Mouse (Mus musculus) kidney, embryonic 14.5 days (tissue): ENCODE results near the gene Nlrp9a. TPM values are rescaled to one million over a fixed set of nuclear protein-coding genes. Genes with fewer than 3 reads are reported as not detected.
"Not testable (repeated sequence)": the region's sequence is repeated elsewhere in the genome, so short reads cannot be mapped to it uniquely, and the experiment has no call there.

Experiments
- ATAC-seq: fragments of 200-750 bp; cut with Nextera tagmentation; 2 replicates; pipeline ENCODE4 v1.8.0; 2017; ENCODE audit warnings: moderate number of reproducible peaks, mild to moderate bottlenecking, moderate TSS enrichment, moderate library complexity; ENCODE audit not compliant: low FRiP score, low TSS enrichment
- H3K27ac ChIP-seq: fragments of 300-500 bp; sonication (generic); 2 replicates; pipeline ENCODE4 v1.5.1; 2014; ENCODE audit warnings: low read depth, mild to moderate bottlenecking, low read length, moderate library complexity, mixed read lengths
- H3K27me3 ChIP-seq: fragments of 300-500 bp; sonication (generic); 2 replicates; pipeline ENCODE4 v1.6.1; 2014; ENCODE audit warnings: mild to moderate bottlenecking, low read length; ENCODE audit not compliant: control insufficient read depth, insufficient read depth
- H3K36me3 ChIP-seq: fragments of 300-500 bp; sonication (generic); 2 replicates; pipeline ENCODE4 v1.6.1; 2014; ENCODE audit warnings: low read length, mixed read lengths; ENCODE audit not compliant: control insufficient read depth, insufficient read depth
- H3K4me1 ChIP-seq: fragments of 300-500 bp; sonication (generic); 2 replicates; pipeline ENCODE4 v1.6.1; 2014; ENCODE audit warnings: low read length, mixed read lengths; ENCODE audit not compliant: control insufficient read depth, insufficient read depth
- H3K4me2 ChIP-seq: fragments of 300-500 bp; sonication (generic); replicated peaks from 2 replicates; pipeline ENCODE4 v1.6.1; 2014; ENCODE audit warnings: low read depth, mild to moderate bottlenecking, low read length
- H3K4me3 ChIP-seq: fragments of 300-500 bp; sonication (generic); 2 replicates; pipeline ENCODE4 v1.5.1; 2014; ENCODE audit warnings: mild to moderate bottlenecking, low read length
- H3K9ac ChIP-seq: fragments of 300-500 bp; sonication (generic); 2 replicates; pipeline ENCODE4 v1.6.1; 2014; ENCODE audit warnings: low read depth, mild to moderate bottlenecking, low read length, moderate library complexity
- H3K9me3 ChIP-seq: fragments of 300-500 bp; sonication (generic); 2 replicates; pipeline ENCODE4 v1.6.1; 2016; ENCODE audit warnings: low read length; ENCODE audit not compliant: control insufficient read depth
- WGBS: fragments of 180-500 bp; shearing (Covaris S2); extraction: QIAGEN DNeasy Blood & Tissue Kit; methylation state at CpG from one replicate; pipeline ENCODE4 v1.1.7; 2014; 5-methylcytosine and 5-hydroxymethylcytosine counted together
- microRNA-seq: library from miRNA; unstranded; fragments of <30 nt; microRNA quantifications from one replicate; pipeline ENCODE4, GENCODE M21; 2016
- polyA plus RNA-seq: library from polyadenylated mRNA; unstranded; fragments of >200 nt; fragmentation: Nextera tagmentation; extraction: Ambion mirVana; gene quantifications from 2 replicates; pipeline ENCODE4 v1.2.1, GENCODE M21; 2014

The Nlrp9a gene
- polyA plus RNA-seq: not detected in 2 replicates

DNA sequence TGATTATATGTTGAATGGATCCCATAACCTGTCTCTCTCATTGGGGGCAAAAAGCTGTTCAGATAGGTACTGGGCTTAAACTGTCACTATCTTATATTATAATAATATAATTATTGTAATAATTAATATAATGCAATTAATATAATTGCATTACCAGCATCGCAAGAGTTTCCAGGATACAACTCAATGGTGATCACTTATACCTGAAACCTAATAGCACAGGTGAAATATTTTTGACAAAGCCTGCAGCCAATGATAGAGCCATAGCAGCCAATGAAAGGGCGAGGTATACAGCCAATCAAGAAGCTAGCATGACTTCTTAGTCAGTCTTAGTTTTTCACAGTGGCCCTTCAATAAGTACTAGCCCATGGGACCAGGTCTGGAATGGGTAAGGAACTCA is at the start of gene Nlrp9a:
TSS of gene Nlrp9a (plus strand) at position 301 of the 400 bp plus-strand sequence.
- not testable (repeated sequence) for H3K27ac ChIP-seq, H3K4me1 ChIP-seq, ATAC-seq, H3K9ac ChIP-seq, H3K4me3 ChIP-seq, H3K4me2 ChIP-seq, H3K36me3 ChIP-seq, H3K9me3 ChIP-seq, H3K27me3 ChIP-seq
- WGBS: 78% methylated on average over 2 of the region's 2 CpGs

DNA sequence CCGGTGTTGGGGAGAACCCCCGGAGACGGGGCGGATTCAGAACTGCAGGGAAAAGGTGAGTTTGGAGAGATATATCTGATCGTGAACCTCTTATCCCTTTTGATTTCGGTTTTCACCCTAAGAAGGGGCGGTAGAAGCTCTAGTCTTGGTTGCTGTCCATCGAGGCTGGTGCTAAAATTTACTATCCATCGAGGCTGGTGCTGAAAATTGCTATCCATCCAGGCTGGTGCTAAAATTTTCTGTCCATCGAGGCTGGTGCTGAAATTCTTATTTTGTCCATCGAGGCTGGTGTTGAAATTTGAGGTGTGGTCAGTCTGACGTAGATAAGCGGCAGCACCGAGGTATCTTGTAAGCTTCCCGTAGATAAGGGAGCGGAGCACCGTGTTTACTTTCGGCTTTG is 45.3 kb upstream of the Nlrp9a start:
- ATAC-seq, H3K36me3 ChIP-seq, H3K9ac ChIP-seq, H3K4me1 ChIP-seq, H3K4me2 ChIP-seq, H3K27me3 ChIP-seq, H3K9me3 ChIP-seq, H3K27ac ChIP-seq, H3K4me3 ChIP-seq: not testable (repeated sequence)
- WGBS: 78% methylated on average over 18 of the region's 18 CpGs

DNA sequence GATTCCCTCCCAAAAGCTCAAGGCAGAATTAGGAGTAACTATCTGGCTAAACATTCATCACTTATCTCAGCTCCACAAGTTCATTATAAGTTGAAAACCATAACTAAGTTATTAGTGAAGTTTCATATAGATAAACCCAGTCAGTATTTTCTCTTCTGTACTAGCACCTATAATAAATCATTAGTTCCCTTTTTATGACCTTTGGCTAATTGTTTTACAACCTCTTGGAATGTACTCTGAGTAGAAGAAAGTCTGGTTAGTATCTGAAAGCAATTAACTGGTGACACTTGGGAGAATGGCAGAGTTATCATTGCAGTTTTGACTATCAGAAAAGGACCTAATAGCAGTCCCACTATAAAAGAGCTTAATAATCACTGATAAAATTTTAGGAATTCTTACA is 54.3 kb downstream of the Nlrp9a start:
- H3K36me3 ChIP-seq: no peaks in the 10 kb centered on the region
- H3K27ac ChIP-seq: no peak overlapping the region
- ATAC-seq: no peak
- no peaks in the 10 kb centered on the region for H3K27me3 ChIP-seq
- no peak overlapping the region for H3K4me3 ChIP-seq
- H3K4me2 ChIP-seq: no peak overlapping the region
- no peak overlapping the region for H3K9ac ChIP-seq
- no peaks in the 10 kb centered on the region for H3K4me1 ChIP-seq
- H3K9me3 ChIP-seq: no peaks in the 10 kb centered on the region

DNA sequence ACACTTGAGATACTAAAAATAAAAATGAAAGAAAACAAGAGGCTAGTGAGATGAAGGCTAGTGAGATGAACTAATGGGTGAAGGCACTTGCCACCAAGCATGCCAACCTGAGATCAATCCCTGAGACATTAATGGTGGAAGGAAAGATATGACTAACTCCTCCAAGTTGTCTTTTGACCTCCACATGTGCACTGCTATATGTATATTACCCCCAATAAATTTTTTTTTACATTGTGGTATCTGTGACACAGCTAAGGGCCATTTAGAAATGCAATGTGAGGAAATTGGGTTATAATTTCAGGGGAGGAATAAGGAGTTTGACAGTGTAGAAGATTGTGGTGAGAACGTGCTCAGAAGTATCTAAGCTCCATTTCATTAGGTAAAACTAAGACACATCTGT is 55.0 kb downstream of the Nlrp9a start:
- no peak for ATAC-seq
- WGBS: 77% methylated on average over 1 of the region's 1 CpGs
- Histone ChIP-seq H3K27me3 (no peaks in the 10 kb centered on the region), H3K27ac (no peak overlapping the region), H3K4me1 (no peaks in the 10 kb centered on the region), H3K4me2 (no peak overlapping the region), H3K9me3 (no peaks in the 10 kb centered on the region), H3K9ac (no peak overlapping the region), H3K36me3 (no peaks in the 10 kb centered on the region), H3K4me3 (no peak overlapping the region)

DNA sequence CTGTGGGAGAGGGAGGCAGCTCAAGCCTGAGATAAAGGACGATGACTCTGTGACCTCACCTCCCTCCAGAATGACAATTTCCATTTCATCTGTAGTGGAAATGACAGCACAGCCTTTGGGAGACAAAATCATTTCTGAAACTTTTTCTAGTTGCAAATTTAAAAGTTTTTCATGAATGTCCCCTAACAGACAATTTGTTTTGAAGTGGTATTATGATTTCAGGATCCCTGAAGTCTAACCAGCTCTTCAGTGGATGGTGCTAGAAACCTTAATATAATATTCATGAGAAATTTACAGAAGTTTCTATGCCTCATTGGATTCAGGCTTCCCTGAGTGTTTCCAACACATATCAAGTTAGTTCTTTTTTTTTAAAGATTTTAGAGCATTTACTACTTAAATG is 83.5 kb downstream of the Nlrp9a start, which contains the start of gene Vmn1r185:
TSS of gene Vmn1r185 (minus strand) at position 101 of the 400 bp plus-strand sequence.
- not testable (repeated sequence) for H3K9ac ChIP-seq, H3K4me1 ChIP-seq, H3K9me3 ChIP-seq, H3K36me3 ChIP-seq, H3K4me3 ChIP-seq, ATAC-seq, H3K4me2 ChIP-seq, H3K27me3 ChIP-seq, H3K27ac ChIP-seq
- 79% methylated on average over 1 of the region's 1 CpGs for WGBS

Small RNA genes lying within 50 kb of the gene (microRNA-seq; reads per million reads assigned to microRNA genes)
- gene Gm25947: not detected

Other genes starting within 250 kb of the Nlrp9a start
- gene Cyp2a4, start 227.9 kb upstream of the Nlrp9a start, polyA plus RNA-seq: not detected in 2 replicates
- not detected in 2 replicates for gene Nlrp9c, start 131.3 kb upstream of the Nlrp9a start, polyA plus RNA-seq
- not detected in 2 replicates for gene Nlrp4a, start 99.9 kb upstream of the Nlrp9a start, polyA plus RNA-seq
- gene Vmn1r185, start 83.4 kb downstream of the Nlrp9a start, polyA plus RNA-seq: not detected in 2 replicates
- not detected in 2 replicates for gene Cyp2b23, start 151.4 kb downstream of the Nlrp9a start, polyA plus RNA-seq
- not detected in 2 replicates for gene Cyp2b19, start 222.1 kb downstream of the Nlrp9a start, polyA plus RNA-seq